Comparison of ENCODE assay signal across 11 mouse cellular contexts in genomic region chr5:119835053-119835867, GRCm38 (mm10). TPM values are rescaled to one million over a fixed set of nuclear protein-coding genes. Genes with fewer than 3 reads are reported as not detected.
DNase-seq lines count a peak whose midpoint lies in the region; ATAC-seq and TF ChIP-seq lines count a peak whose summit lies in the region.
"Had no signal": no experiment of that assay in that cellular context is flagged by ENCODE, and none has a peak within 500 bp of the region (broad histone marks: within the 10 kb centered on the region; RNA-seq: fewer than 3 reads in every experiment).

No protein-coding gene starts in this region.

- ATAC-seq in liver, embryonic 12.5 days: no peak
- no peak for ATAC-seq in liver, postnatal 0 days
- no peak for ATAC-seq in limb, embryonic 12.5 days (ENCODE audit: insufficient number of reproducible peaks, insufficient read depth, low FRiP score, low TSS enrichment, low read depth)

- no peak overlapping the region for H3K4me2 ChIP-seq in liver, embryonic 12.5 days
- H3K4me2 ChIP-seq in liver, postnatal 0 days (ENCODE audit: low read depth, low read length): no peak overlapping the region
- H3K4me2 ChIP-seq in limb, embryonic 12.5 days: peak overlapping the region; percentile 68

- no peak for TF ChIP-seq EP300 in liver, postnatal 0 days (IDR thresholded peaks at IDR 0.05; ENCODE audit: low read depth)

- H3K27ac ChIP-seq in liver, embryonic 12.5 days: no peak overlapping the region
- no peak overlapping the region for H3K27ac ChIP-seq in liver, postnatal 0 days (ENCODE audit: low read depth)
- H3K27ac ChIP-seq in embryonic facial prominence, embryonic 10.5 days (replicated peaks): no peak overlapping the region
- H3K27ac ChIP-seq in limb, embryonic 12.5 days: peak overlapping the region; percentile 98
- H3K27ac ChIP-seq: kidney, postnatal 0 days had no signal

- no peaks in the 10 kb centered on the region for H3K9me3 ChIP-seq in liver, embryonic 12.5 days (replicated peaks)
- no peaks in the 10 kb centered on the region for H3K9me3 ChIP-seq in liver, postnatal 0 days (ENCODE audit: low read length)
- no peaks in the 10 kb centered on the region for H3K9me3 ChIP-seq in embryonic facial prominence, embryonic 10.5 days
- H3K9me3 ChIP-seq in limb, embryonic 12.5 days: no peaks in the 10 kb centered on the region

- 4% methylated on average over 30 of the region's 30 CpGs for WGBS in liver, embryonic 12.5 days (ENCODE audit: insufficient replicate concordance)
- WGBS in liver, postnatal 0 days (ENCODE audit: insufficient replicate concordance): 2% methylated on average over 30 of the region's 30 CpGs
- WGBS in embryonic facial prominence, embryonic 10.5 days: under 1% methylated on average over 30 of the region's 30 CpGs
- WGBS in limb, embryonic 12.5 days: 1% methylated on average over 30 of the region's 30 CpGs

- H3K4me3 ChIP-seq in liver, embryonic 12.5 days: 0 out of 2 replicates have a peak overlapping the region, but pooled peaks have one; percentile 0
- no peak overlapping the region for H3K4me3 ChIP-seq in liver, postnatal 0 days (ENCODE audit: low read depth, low read length)
- H3K4me3 ChIP-seq in embryonic facial prominence, embryonic 10.5 days: peak overlapping the region; percentile 17; the same call in 1 of the 2 replicates
- H3K4me3 ChIP-seq in limb, embryonic 12.5 days (replicated peaks): peak overlapping the region; percentile 59
- H3K4me3 ChIP-seq: erythroblast, embryonic 14.5 days had no signal

- no peak for TF ChIP-seq CTCF in liver, postnatal 0 days (IDR thresholded peaks at IDR 0.05; ENCODE audit: low read depth)

- H3K36me3 ChIP-seq in liver, embryonic 12.5 days: no peaks in the 10 kb centered on the region
- H3K36me3 ChIP-seq in liver, postnatal 0 days (replicated peaks; ENCODE audit: insufficient read depth, low read length): no peaks in the 10 kb centered on the region
- H3K36me3 ChIP-seq in embryonic facial prominence, embryonic 10.5 days (replicated peaks): no peaks in the 10 kb centered on the region
- H3K36me3 ChIP-seq in limb, embryonic 12.5 days: peaks cover 7% of the 10 kb centered on the region; the same call in 1 of the 2 replicates

- DNase-seq in adrenal gland, adult 2 months: peak; percentile 2
- no peak for DNase-seq in adrenal gland, adult 8-10 months
- DNase-seq in liver, postnatal 0 days: no peak
- DNase-seq in embryonic facial prominence, embryonic 10.5 days (ENCODE audit: low spot score): peak; percentile 71
- no peak for DNase-seq in ovary, postnatal 14 days (ENCODE audit: low spot score)
- no peak for DNase-seq in frontal cortex, postnatal 14 days (ENCODE audit: low spot score in 2 of 2)

- no peak overlapping the region for H3K9ac ChIP-seq in liver, embryonic 12.5 days
- no peak overlapping the region for H3K9ac ChIP-seq in liver, postnatal 0 days (replicated peaks)
- peak overlapping the region; percentile 96 for H3K9ac ChIP-seq in limb, embryonic 12.5 days (replicated peaks)

- H3K4me1 ChIP-seq in liver, embryonic 12.5 days: peaks cover 10% of the 10 kb centered on the region; the same call in 1 of the 2 replicates
- no peaks in the 10 kb centered on the region; the same call in 1 of the 2 replicates for H3K4me1 ChIP-seq in liver, postnatal 0 days (ENCODE audit: insufficient read depth)
- H3K4me1 ChIP-seq in embryonic facial prominence, embryonic 10.5 days: peaks cover 17% of the 10 kb centered on the region
- H3K4me1 ChIP-seq in limb, embryonic 12.5 days (replicated peaks): 0 out of 2 replicates have a peak, but pooled peaks cover 7% of the 10 kb centered on the region

- peaks cover 100% of the 10 kb centered on the region for H3K27me3 ChIP-seq in liver, embryonic 12.5 days (replicated peaks)
- H3K27me3 ChIP-seq in liver, postnatal 0 days (ENCODE audit: insufficient read depth, low read length): peaks cover 98% of the 10 kb centered on the region
- H3K27me3 ChIP-seq in embryonic facial prominence, embryonic 10.5 days (replicated peaks; ENCODE audit: low read depth, poor library complexity, severe bottlenecking): peaks cover 100% of the 10 kb centered on the region
- H3K27me3 ChIP-seq in limb, embryonic 12.5 days: peaks cover 92% of the 10 kb centered on the region

RNA-seq across cellular contexts. Expression of gene Tbx5, which starts 2.8 kb away (rescaled TPM):
- under 1 TPM; 0.12 to 0.66 TPM for total RNA-seq in adrenal gland, adult 2 months (2021)
- 0.22 and 0.38 TPM in 2 replicates for polyA plus RNA-seq in adrenal gland, adult 2 months (2012; rRNA removed)
- under 1 TPM in 3 of 4 experiments, not detected in 1; 0.17 to 0.20 (median 0.19) TPM for total RNA-seq in adrenal gland, adult 8-10 months (2022)
- polyA plus RNA-seq in liver, embryonic 12.5 days (2016; fragmentation: Nextera tagmentation; extraction: Ambion mirVana): 0.27 and 0.83 TPM in 2 replicates
- polyA plus RNA-seq in liver, postnatal 0 days (2015; fragmentation: Nextera tagmentation; extraction: Ambion mirVana): not detected in 2 replicates
- 0.45 and 0.98 TPM in 2 replicates for polyA plus RNA-seq in embryonic facial prominence, embryonic 10.5 days (2016; fragmentation: Nextera tagmentation; extraction: Ambion mirVana)
- 35.6 and 51.2 TPM in 2 replicates for polyA plus RNA-seq in limb, embryonic 12.5 days (2016; fragmentation: Nextera tagmentation; extraction: Ambion mirVana)
- polyA plus RNA-seq: erythroblast, embryonic 14.5 days; kidney, postnatal 0 days; liver, embryonic 16.5 days had no signal

Comparison
In these comparisons a context has a peak if more than half of its experiments do, and no peak if none do; other contexts are left out.
1. DNase-seq: peak in adrenal gland, adult 2 months (single experiment) and embryonic facial prominence, embryonic 10.5 days (single experiment); none in adrenal gland, adult 8-10 months (single experiment), liver, postnatal 0 days (single experiment), ovary, postnatal 14 days (single experiment) and frontal cortex, postnatal 14 days (0 of 2).
2. RNA of gene Tbx5, which starts 2.8 kb away (polyA plus RNA-seq): 35.6 to 51.2 TPM in limb, embryonic 12.5 days; 0.45 to 0.98 TPM in embryonic facial prominence, embryonic 10.5 days, 0.22 to 0.38 TPM in adrenal gland, adult 2 months, 0.27 to 0.83 TPM in liver, embryonic 12.5 days and not detected in liver, postnatal 0 days; every median in the first group is over 10 times any median in the second.